Mouse (Mus musculus) frontal cortex, postnatal 25 days (tissue): ENCODE results near the gene Tln2.
A peak's percentile ranks its signal among the peaks of the same experiment; 100 is the strongest.

Experiments
- DNase-seq, 2 experiments: peaks; one replicate each; pipeline ENCODE4 v3.0.0; 2022; ENCODE audit warnings: low spot score in 2 of 2

The Tln2 gene

DNA sequence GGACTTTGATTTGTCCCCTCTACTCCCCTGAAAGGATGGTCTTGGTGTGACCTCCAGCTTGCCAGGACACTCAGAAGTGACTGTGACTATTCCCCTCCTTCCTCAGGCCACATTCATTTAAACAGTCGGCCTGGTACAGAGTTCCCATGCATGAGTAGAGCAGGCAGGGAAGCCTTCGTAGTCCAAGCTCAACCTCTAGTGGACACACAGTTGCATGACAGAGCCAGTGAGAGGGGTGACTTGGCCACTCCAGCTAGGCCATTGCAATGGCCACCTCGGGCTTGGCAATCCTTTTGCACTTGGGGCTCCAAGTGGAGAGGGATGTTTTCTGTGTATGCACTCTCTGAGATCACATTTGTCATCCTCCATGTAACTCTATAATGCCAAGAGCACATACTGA lies 285.2 kb downstream of the Tln2 start:
- no peak for DNase-seq

DNA sequence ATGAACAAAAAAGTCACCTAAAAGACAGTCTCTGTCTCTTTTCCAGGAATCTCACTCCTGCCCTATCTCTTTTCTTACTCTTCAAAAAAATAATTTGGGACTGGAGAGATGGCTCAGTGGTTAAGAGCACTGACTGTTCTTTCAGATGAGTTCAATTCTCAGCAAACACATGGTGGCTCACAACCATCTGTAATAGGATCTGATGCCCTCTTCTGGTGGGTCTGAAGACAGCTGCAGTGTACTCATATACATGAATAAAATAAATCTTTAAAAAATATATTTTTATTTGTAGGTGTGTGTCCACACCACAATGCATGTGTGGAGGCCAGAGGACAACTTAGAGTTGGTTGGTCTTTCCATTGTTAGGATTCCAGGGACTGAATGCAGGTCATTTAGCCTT lies 286.1 kb downstream of the Tln2 start:
- no peak for DNase-seq

DNA sequence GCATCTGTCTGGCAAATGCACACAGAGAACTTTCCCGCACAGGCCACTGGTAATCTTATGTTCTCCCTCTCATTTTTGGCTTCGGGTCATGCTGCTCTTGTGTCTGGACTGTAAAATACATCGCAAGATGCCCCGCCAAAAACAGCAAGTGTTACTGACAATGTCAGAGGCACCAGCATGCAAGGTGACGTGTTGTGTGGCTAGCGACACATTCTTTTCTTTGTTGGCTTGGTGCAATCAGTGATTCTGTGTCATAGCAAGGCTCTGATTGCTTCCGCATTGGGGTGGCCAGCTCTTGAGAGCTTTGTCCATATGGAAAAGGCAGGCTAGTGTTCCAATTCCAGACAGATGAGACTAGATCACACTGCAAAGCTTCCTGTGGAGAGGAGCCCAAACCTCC lies 288.8 kb downstream of the Tln2 start:
- no peak for DNase-seq

DNA sequence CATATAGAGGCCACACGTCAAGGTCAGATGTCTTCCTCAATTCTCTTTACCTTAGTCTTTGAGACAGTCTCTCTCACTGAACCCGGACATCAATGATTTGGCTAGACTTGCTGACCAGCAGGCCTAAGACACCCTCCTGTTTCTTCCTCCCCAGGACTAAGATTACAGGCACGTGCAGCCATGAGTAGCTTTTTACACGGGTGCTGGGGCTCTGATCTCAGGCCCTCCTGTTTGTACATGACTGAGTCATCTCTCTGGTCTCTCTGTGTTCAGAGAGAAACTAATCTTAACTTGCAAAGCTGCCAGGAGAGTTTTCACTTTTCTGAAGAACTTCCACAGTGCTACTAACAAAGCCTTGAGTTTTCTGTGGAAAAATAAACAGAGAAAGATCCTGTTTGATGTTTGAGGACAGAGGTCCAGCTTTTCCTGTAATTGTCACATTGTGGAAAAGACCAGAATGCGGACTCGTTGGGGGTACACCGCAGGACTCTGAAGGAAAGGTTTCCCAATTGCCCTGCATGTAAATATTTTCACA lies 289.4 kb downstream of the Tln2 start:
- no peak for DNase-seq

DNA sequence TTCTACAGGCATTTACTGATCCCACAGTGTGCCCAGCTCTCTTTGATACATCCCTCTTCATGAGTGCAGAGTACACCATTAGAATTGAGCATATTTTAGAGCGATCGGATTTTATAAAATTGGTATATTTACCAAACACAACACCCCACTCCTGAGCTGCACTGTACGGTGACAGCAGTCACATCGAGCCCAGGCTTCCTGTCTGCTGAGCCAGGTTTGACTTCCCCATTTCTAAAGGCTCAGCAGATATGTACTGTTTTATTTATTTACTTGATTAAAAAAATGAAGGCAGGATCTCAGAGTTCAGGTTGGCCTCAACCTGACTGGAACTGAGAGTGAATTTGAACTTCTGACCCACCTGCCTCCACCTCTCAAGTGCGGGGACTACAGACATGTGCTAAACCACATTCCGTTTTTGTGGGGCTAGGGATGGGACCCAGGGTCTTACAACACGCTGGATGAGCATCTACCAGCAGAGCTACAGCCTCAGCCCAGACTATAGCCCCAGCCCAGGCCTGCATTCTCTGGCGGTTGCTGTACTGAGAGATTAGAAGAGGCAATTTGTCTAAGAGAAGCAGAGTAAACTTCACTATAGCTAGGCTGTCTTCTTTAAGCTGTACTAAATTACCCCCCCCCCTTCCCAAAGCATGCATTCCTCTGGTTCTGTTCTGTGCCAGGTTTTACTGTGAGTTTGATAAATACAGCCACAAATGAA lies 292.1 kb downstream of the Tln2 start:
- DNase-seq: no peak

DNA sequence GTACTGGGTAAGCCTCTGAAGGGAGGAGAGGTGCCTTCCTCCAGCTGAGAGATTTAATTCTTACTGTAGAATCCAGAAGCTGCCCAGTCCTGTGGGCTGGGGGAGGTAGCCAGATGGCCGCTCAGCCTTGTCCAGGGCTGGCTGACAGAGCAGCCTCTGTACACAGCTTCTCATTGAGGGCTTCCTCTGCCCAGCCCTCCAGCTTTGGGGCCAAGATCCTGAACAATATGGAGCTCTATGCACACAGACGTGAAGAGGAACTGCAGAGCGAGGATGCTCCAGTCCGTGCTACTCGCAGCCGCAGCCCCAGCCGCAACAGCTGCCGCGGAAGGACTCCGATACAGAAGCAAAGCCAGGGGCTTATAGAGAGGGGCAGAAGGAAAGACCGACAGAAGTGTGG lies 294.0 kb downstream of the Tln2 start:
- DNase-seq: peak in 1 of 2 experiments; percentile 21

DNA sequence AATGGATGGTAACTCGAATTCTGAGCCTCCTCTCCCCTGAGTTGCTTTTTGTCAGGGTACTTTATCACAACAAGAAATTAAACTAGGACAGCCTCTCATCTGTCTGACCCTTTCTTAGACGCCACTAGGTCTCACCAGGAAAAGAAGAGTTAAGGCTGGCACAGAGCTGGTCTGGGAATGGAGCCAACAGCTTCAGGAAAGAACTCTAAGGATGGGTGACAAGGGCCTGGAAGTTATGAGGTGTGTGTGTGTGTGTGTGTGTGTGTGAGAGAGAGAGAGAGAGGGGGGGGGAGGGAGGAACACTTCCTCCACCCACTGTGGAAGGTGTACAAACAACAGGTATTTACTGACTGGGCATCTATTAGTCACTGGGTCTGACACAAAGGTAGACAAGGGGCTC lies 294.6 kb downstream of the Tln2 start:
- no peak for DNase-seq

DNA sequence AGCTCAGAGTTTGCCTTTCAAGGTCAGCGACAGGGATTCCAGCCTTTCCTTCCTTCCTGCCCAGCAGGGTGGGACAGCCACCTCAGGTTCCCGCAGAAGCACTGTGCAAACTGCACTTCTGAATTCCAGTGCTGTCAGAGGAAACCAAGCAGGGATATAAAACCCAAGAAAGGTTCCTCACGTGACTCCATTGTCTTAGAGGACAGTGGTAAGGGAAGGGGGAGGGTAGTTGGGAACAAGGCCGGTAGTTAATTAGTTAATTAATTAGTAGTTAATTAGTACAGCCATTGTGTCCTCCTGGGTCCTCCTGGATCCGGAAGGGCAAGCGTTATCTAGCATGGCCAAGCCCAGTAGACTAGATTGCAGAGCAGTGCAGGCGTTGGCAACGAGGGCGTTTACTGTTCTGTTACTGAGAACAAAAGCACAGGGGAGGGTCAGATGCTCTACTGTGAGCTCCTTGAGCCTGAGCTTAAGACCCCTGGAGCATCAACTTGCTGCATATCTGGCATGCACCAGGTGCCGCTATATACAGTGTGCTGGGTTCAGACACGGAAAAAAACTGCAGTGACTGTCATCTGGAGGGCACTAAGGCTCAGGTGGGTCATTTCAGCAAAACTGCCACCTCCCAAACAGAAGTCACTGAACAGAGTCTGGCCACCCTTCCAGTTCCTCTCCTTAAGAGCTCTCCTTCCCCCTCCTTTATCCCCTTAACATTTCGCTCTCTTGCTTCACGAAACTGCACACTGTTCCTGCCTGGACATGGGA lies 298.5 kb downstream of the Tln2 start:
- DNase-seq: no peak

DNA sequence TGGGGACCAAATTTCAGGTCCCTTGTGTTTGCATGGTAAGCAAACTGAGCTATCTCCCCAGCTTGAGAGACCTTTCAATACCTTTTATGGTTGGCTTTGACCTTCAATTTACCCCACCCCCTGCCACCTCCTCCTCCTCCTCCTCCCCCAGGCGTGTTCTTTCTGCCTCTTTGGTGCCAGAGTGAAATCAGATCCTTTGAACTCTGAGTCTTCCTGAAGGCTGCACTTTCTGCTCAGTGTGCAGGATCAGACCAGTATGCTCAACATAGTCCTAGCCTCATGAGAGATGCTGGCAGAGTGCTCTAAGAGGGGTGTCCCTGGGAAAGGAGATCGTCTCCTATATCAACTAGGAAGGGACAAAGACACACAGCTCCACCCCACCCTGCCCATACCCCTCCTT lies 309.4 kb downstream of the Tln2 start:
- DNase-seq: no peak

DNA sequence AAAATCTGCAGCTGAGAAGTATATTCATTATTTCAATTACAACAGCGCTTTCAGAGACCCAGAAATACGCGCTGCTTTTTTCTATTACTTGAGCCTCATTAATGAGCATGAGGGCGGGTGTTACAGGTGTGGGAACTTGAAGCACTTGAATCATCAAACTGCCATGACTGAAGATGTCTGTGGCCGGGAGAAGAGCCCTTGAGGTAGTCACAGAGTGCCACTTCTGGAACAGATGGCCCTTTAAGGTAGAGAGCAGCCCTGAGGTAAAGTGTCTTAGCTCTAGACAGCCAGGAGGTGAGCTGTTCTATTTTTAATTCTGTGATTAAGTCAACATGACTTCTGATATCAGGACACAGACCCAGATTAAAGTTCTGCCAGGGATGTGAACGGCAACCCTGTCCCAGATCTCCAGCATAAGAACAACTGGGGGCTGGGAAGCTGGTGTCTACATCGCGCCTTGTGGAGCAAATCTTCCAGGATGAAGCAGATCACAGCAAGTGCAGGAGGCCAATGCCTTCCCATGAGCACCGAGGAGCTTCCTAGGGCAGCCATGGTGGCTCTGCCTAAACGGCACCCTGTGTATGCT lies 312.0 kb downstream of the Tln2 start:
- no peak for DNase-seq

DNA sequence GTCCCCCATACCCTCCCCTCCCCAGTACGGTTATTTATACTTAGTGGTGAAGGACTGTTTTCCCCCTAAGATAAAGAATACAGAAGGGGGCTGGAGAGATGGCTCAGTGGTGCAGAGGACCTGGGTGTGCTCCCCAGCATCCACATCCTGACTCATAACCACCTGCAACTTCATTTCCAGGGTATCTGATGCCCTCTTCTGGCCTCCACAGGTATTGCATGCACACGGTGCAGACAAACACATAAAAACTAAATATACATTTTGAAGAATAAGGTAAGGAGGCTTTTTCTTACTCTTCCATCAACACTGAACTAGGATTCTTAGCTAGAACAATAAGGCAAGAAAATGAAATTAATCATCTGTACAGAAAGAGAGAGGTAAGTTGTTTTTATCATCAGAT lies 314.2 kb downstream of the Tln2 start:
- DNase-seq: no peak

DNA sequence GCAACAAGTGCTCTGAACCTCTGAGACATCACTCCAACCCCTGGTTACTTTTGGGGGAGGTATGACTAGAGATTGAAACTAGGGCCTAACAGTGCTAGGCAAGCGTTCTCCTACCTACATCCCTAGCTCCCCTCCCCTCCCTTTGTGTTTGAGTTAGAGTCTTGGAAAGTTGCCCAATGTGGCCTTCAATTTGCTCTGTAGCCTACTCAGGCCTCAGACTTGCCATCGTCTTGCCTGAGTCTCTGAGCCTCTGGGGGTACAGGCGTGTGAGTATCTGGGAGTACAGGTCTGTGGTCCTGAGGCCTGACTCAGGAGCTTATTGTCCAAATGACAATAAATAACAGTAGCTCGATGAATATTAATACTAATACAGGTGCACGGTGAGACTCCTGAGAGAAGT lies 317.8 kb downstream of the Tln2 start:
- DNase-seq: no peak

DNA sequence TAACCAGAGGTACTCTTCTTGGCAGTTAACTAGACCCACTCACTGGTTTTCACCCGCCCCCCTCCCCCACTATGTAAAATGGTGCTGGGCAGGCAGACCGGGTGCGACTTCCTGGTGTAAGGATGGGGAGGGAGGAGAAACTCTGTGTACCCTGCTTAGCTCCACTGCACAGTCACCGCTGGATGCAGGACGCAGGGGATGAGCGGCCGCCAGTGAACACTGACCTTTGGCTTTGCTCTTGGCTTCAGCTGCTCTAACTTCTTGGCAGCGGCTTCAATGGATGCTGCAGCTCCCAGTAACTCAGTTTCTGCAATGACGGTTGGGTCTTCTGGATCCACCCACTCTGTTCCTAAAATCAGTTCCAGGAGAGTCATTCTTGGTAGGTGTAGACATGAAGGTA lies 319.0 kb downstream of the Tln2 start:
- DNase-seq: no peak

DNA sequence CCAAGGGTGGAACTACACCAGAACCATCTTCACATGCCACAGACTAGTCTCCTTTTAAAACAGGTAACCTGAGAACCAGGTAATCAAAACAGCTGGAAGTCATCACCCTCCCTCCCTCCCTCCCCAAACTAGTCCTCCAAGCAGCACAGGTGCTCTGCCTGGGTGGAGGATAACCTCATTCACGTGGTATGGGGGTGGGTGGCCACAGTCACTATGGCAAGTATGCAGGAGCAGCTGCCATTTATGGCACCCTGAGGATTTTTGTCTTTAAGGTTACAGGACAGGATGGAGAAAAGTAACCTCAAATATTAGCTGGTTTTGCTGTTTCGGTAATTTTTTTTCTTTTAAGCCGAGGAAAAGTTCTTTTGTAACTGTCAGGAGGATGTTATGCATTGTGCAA lies 322.5 kb downstream of the Tln2 start:
- DNase-seq: no peak

DNA sequence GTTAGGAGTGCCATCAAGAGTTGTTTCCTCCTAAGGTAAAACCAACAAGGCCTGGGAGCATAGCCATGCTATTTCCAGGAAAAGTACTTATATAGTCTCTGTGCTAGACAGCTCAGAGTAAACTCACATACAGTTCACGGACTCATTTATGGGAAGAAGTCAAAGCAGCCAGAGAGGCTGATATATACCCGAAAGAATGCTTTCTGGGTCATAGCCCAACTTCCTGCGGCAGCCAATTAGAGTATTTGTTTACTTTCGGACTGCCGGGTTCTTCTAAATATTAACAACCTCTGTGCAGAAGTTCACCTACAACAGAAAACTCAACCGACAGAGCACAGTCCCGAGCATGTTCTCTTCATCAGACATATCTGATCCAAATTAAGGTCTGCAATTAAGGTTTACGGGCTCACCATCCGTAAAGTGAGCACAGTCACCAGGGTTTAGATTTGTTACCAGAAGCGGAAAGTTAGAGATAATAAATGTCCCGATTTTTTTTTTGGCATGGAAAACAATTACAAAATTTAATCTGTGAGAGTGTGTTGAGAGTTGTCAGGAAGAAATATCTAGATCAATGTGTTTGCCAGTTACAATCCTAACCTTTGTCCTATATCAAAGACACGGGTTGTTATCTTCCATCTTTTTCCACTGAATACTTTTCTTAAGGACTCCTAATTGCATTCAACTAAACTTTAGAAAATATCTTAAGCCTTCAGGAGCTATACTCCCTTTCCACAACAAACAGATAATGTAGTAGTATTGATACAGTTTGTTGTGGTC lies 323.9 kb downstream of the Tln2 start:
- no peak for DNase-seq

DNA sequence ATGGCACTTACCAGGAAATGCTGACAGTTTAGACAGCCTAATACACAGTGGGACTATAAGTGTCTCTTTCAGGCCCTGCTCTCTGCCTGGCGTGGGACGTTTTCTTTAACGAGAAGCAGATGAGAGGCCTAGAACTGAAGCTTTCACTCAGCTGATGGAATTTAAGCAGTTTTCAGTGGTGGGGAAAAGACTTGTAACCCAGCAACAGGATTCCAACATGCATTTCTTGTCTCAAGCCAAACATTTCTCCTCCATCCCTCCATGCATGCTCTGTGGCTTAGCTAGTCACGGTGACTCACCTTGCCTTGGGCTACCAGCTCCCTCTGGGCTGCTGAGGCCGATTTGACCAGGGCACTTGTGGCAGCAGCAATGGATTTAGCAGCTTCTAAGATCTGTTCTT lies 330.5 kb downstream of the Tln2 start:
- no peak for DNase-seq

DNA sequence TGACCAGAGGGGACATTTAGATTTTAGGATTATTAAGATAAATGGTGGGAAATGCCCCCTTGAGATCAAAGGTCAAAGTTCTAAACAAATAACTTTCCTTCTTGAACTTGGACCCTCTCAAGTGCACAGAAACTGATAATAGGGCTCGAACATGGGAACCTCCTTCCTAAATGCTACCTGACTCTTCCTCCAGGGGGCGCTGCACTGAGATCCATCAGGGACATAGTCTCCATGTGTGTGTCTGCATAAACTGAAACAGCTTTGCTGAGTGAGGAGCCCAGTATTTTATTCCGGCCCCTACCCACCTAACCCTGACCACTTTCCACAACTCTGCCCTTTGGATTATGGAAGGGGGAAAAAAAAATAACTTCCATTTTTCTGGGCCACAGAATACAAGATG lies 339.1 kb downstream of the Tln2 start:
- DNase-seq: no peak

DNA sequence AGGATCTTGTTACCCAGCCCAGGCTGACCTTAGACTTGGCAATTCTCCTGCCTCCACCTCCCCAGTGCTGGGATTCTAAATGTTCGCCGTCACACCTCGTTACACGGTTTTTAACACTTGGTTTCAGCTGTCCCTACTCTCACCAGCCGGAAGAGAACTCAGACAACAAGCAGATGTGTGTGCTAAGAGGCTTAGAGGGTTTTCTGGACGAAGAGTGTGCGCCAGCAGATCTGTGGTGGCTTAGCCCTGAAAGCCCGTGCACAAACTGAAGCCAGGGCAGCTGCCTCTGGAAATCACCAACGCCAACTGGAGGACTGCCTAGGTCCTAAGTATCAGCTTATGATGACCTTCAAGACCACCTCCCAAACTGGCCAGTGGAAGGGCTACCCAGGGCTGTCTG lies 341.5 kb downstream of the Tln2 start:
- no peak for DNase-seq

DNA sequence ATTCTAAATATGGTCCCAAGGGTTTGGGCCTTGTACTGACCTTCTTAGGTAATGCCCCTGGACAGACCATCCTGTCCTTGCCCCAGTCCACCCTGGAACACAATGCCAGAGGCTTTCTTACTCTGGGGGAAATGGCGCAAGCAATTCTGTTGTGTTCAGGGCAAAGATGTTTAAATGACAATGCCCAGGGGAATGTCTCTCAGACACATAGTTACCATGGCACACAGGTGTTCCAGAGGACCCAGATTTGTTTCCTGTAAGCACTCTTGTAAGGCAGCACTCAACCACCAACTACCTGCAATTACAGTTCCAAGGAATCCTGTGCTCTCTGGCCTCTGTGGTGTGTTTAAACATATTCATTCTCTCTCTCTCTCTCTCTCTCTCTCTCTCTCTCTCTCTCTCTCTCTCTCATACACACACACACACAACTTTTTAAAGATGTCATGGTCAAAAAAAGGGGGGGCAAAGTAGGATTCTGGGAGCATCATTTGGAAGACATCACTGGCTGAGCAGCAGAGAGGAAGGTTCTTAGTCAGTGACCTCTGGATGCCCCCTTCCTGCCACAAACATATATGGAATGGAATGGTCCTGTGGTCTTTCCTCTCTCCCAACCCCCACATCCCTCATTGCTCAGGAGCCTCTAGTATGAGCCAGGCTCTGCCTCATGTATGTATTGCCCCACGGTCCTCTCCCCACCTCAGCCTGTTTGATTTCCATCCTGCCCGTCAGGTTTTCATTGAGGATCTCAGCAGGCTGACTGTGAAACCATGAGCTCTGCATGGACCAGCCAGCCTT lies 345.1 kb downstream of the Tln2 start:
- DNase-seq: no peak

DNA sequence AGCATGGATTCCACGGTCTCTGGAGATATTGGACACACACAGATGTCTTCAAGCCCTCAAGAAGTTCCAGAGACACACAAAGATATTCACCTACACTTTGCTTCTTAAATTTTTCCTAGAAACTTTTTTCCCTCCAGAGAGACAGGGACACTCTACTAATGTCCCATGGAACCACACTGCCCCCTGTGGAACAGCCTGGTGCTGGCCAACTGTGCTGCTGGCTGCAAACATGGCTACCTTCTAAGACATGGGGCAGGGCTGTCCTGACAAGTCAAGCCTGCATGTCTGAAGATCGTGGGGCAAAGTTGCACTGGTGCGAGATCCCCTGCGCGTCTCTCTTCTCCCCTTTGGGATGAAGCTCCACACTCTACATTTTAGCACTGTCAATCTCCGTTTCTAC lies 346.2 kb downstream of the Tln2 start:
- peak; percentile 71 to 73 for DNase-seq

DNA sequence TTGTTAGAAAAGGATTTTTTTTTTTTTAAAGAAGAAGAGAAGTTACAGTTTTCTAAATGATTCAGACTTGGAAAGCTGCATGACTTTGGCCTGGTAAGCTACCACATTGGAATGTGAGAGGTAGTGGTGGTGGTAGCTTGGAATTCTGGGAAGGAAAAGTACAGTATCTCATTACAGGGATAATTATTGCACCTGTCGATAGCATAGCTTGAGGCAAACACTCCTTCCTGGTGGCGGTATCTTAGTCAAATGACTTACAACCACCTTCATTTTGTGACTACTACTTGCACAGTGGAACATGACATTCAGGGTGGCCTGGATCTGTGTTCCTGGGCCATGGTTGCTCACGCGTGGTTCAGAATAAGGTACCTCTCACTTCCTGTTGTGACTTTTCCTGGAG lies 348.3 kb downstream of the Tln2 start:
- DNase-seq: no peak
